Mouse (Mus musculus) subcutaneous adipose tissue, adult 2 months (tissue): Measurements from ENCODE around the gene Lrtm2. TPM values are rescaled to one million over a fixed set of nuclear protein-coding genes. Genes with fewer than 3 reads are reported as not detected.

Experiments
- polyA plus RNA-seq: library from polyadenylated mRNA; depleted of rRNA; stranded (reverse); fragments of >200 nt; gene quantifications from 2 replicates; pipeline ENCODE4 v1.2.3, GENCODE M21; 2012; ENCODE audit warnings: low replicate concordance; rRNA removed

Lrtm2 gene
- 0.14 and 1.5 TPM in 2 replicates for polyA plus RNA-seq

DNA sequence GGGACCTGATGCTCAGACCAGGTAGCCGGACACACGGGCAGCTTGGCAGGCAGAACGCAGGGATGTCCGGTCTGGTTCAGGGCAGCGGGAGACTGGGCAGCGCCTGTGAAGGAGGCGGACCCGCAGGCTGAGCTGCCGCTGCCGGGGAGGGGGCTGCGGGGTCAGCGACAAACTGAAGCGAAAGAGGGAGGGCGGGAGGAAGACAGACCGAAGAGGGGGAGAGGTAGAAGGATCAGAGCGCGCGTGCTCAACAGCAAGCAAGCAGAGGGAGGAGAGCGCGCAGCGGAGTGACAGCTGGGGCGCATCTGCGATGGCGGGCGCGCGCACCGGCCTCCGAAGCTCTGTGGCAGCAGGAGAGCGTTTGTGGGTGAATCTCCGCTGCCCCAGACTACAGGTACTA is at the start of gene Lrtm2:
Lrtm2 (minus strand) TSS at position 261 of the 400 bp plus-strand sequence.

Other genes with a start within 250 kb of the Lrtm2 start
- 12.8 and 20.4 TPM in 2 replicates for gene Dcp1b, start 155.5 kb downstream of the Lrtm2 start, polyA plus RNA-seq
- 3.2 and 30.0 TPM in 2 replicates for gene Cacna1c, start 134.3 kb downstream of the Lrtm2 start, polyA plus RNA-seq
- gene Cacna2d4, start 94.2 kb downstream of the Lrtm2 start, polyA plus RNA-seq: 0.21 and 0.77 TPM in 2 replicates
- 188 and 313 TPM in 2 replicates for gene Adipor2, start 86.9 kb upstream of the Lrtm2 start, polyA plus RNA-seq
- gene Fbxl14, start 148.9 kb upstream of the Lrtm2 start, polyA plus RNA-seq: 33.5 and 62.2 TPM in 2 replicates
- gene Wnt5b, start 213.6 kb upstream of the Lrtm2 start, polyA plus RNA-seq: 1.3 and 12.7 TPM in 2 replicates